Mouse (Mus musculus): ENCODE measurements around the gene Mllt6.
A peak's percentile ranks its signal among the peaks of the same experiment; 100 is the strongest.
"Not testable (repeated sequence)": the region's sequence is repeated elsewhere in the genome, so short reads cannot be mapped to it uniquely, and the experiment has no call there.

The Mllt6 gene

DNA sequence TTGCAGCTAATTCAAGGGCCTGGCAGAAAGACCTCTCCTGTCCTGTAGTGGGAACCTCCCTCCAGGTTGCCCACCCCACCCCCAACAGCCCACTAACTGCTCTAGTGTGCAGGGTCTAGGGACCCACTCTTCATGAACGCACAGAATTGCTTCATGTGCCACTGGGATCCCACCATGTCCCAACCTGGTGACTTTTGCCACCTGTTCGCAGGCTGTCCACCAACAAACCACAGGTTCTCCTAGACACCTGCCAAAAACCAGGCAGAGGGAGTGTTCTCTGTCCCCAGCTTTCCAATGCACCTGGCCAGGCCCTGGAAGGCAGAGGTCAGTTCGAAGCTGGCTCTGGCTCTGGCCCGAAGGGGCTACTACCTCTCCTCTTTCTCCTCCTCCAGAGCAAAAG, 31.2 kb downstream of the Mllt6 start:
- DNase-seq (ENCODE audit: extremely low read depth, insufficient read length, low spot score), result no peak

GRCm38 (mm10) chr11:97694921-97695711, 31.9 kb downstream of the Mllt6 start:
- DNase-seq (ENCODE audit: extremely low read depth, insufficient read length, low spot score), result no peak

GRCm38 (mm10) chr11:97695712-97696401, 32.6 kb downstream of the Mllt6 start:
- no peak for DNase-seq (ENCODE audit: extremely low read depth, insufficient read length, low spot score)

- no peak for DNase-seq (ENCODE audit: extremely low read depth, insufficient read length, low spot score)
Measured at GRCm38 (mm10) chr11:97696669-97697068, 33.5 kb downstream of the Mllt6 start.

DNA sequence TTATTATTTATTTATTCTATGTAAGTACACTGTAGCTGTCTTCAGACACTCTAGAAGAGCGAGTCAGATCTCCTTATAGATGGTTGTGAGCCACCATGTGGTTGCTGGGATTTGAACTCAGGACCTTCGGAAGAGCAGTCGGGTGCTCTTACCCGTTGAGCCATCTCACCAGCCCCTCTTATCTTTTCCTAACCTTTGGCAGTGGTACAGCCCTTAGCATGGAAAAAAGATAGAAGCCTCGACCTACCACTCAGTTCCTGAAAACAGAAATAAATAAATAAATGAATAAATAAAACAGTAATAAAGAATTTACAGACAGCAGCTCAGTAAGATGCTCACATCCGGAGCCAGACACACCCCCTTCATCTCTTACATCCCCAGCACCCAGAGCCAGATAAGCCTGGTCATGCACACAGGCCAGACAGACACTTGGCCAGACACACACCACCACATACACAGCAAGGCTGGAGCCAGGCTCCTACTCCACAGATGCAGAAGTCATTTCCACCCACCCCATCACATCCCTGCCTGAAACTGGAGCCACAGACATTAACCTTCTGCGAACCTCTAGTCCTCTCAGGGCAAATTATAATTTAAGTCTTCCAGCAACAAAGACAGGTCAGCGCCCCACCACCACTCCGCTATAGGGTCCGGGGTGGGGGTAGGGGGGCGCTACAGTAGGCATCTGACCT, 34.1 kb downstream of the Mllt6 start:
- DNase-seq (ENCODE audit: extremely low read depth, insufficient read length, low spot score), result no peak

- no peak for DNase-seq (ENCODE audit: extremely low read depth, insufficient read length, low spot score)
Measured at GRCm38 (mm10) chr11:97697891-97698529, 34.8 kb downstream of the Mllt6 start.

- DNase-seq (ENCODE audit: extremely low read depth, insufficient read length, low spot score), result peak; percentile 80
Measured at GRCm38 (mm10) chr11:97698741-97699611, 35.8 kb downstream of the Mllt6 start.

DNA sequence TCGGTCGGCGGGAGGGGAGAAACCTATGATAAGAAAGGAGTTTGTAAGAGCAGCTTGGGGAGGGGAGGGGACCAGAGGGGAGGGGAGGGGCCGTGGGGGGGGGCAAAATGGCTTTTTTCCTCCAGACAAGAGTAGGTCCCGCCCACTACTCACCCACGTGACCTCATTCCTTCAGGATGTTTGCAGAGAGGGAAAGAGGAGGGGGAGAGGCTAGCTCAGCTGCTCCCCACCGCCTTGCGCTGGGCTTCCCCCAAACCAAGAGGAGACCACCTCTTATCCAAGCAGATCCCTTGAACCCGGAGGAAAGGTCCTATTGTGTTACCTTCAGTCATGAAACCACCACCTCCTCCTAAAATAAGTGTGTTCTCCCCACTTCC, 36.4 kb downstream of the Mllt6 start:
- DNase-seq (ENCODE audit: extremely low read depth, insufficient read length, low spot score), result no peak

DNA sequence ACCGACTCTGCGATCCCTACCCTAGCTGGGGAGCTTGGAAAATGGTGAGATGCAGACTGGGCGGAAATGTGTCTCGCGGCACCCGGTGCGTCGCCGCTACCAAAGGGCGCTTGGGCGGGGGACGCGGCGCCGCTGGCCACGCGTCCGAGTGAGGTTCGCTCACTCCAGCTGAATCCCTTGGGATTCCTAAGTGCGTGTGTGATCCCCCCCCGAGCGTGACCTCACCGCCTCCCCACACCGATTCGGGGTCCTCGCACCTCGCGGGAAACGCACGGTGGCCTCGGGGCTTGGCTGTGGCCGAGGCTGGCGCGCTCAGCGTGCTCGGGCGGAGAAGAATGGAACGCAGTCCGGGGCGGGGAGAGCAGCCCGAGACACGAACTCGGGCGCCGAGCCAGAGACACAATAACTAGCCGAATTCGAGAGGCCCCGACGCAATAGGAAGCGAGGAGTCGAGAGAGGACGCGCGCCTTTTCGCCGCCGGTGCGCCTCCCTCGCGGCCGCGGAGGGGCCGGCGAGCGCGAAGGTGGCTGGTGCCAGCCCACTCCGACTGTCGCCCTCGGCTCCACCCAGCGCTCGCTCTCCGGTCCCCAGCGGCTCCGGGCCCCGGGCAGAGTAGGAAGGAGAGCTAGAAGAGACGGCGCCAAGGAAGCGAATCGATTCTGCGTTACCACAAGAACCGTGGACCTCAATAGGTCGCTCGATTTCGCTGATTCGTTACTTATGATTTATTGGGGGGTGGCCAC, 37.0 kb downstream of the Mllt6 start, which contains the start of gene Pcgf2:
Pcgf2 (minus strand) TSS at position 495 of the 743 bp plus-strand sequence.
- peak; percentile 91 for DNase-seq (ENCODE audit: extremely low read depth, insufficient read length, low spot score)

DNA sequence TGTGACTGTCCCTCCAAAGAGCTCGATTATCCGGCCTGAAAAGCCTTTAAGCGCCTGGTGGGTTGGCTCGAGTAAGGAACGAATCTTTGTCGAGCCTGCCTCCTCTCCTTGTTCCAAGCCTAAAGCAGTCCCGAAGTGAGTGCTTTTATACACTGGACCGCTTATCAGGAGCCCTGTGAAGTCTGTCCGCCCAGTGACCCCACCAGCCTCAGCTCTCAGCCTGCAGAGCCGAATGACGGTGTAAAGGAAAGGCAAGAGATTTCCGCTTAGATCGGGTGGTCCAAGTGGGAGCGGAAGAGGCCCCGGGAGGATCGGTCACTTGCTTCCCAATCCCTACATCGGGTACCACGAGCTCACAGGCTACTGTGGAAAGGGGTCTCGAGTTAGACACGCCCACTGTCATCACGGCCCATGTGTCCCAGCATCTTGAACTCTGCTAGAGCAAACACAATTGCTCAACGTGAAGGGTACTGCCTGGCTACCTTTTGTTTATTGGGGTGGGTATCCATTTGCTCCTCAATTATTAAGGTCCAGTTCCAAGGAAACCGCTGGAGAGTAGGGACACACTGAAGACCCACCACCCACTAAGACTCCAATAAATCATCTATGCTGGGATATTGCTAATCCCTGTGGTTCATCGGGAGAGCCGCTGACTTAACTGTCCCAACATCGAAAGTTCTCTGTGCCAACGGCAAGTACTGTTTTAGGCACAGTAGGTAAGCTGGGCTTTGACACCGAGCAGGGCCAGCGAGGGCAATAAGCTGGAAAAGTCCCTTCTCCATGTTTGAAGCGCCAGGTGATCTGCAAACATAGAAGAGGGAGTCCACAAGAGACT, 37.7 kb downstream of the Mllt6 start:
- no peak for DNase-seq (ENCODE audit: extremely low read depth, insufficient read length, low spot score)

- no peak for DNase-seq (ENCODE audit: extremely low read depth, insufficient read length, low spot score)
Measured at GRCm38 (mm10) chr11:97701581-97702392, 38.6 kb downstream of the Mllt6 start.

DNA sequence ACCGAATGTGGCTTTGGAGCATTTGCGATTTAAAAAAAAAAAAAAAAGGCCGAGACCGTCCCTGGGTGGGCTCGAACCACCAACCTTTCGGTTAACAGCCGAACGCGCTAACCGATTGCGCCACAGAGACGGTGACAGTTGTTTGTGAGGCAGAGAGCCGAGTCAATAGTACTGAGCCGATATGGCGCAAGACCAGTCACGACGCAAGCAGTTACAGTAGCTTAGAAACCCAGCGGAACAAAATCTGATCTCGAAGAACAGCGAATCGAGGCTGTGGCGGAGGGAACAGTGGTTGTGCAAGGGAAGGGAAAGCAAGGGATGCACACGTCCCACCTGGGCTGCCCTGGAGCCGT, 39.2 kb downstream of the Mllt6 start:
- peak; percentile 87 for DNase-seq (ENCODE audit: extremely low read depth, insufficient read length, low spot score)

GRCm38 (mm10) chr11:97703039-97703826, 40.0 kb downstream of the Mllt6 start, which contains the start of gene Psmb3:
Psmb3 (plus strand) TSS chr11:97703399.
- peak; percentile 99 for DNase-seq (ENCODE audit: extremely low read depth, insufficient read length, low spot score)

- not testable (repeated sequence) for DNase-seq (ENCODE audit: extremely low read depth, insufficient read length, low spot score)
Measured at GRCm38 (mm10) chr11:97710067-97710466, 46.9 kb downstream of the Mllt6 start.

DNA sequence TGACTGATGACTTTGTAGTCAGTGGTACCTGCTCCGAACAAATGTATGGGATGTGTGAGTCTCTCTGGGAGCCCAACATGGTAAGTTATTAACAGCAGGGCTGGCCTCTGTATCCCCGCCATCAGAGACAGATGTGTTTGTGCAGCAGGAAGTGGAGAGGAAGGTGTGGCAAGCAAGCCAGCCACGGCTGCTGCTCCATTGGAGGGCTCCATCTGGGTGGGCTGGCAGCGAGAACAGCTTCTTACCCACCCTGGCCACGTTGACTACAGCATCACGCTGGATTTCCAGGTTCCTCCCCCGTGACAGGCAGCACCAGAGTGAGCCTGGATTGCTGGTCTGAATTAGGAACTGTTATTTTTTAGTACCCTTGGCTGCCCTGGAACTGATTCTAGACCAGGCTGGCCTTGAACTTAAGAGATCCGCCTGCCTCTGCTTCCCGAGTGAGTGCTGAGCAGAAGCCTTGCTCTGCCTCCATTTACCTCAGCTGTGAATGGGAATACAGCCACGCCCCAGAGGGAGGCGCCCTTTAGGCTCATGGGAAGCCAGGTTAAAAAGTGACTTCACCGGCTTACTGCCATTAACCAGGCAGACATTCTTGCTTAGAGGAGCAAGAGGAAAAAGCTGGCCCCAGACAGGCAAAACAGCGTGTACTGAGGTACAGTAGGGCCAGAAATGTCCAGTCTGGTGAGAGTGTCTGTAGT, 48.1 kb downstream of the Mllt6 start:
- no peak for DNase-seq (ENCODE audit: extremely low read depth, insufficient read length, low spot score)

GRCm38 (mm10) chr11:97712286-97712685, 49.1 kb downstream of the Mllt6 start:
- no peak for DNase-seq (ENCODE audit: extremely low read depth, insufficient read length, low spot score)
